ENCODE assay signal across 1 mouse cellular context in the genomic region with DNA sequence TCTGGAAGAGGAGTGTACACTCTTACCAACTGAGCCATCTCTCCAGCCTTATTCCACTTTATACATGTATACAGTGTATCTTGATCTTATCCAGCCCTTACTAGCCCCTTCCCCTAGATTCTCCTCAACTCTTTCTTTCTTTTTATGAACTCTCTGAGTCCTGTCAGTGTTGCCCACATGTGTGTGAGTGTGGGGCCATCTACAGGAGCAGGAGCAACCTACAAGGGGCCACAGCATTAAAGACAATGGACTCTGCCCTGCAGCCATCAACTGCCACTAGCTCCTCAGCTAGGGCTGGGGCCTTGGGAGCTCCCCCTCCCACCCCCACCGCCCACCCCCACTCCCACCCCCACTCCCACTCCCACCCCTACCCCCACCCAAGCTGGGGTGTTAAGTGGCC.
TF ChIP-seq lines count a peak whose summit lies in the region.

No protein-coding gene starts in this region.

TF ChIP-seq in MEL, 35 proteins besides CTCF, POLR2A, EP300 and RAD21:
- TF ChIP-seq MAZ (IDR thresholded peaks at IDR 0.05; ENCODE audit: low read depth, low read length) (no peak), MAFK (IDR thresholded peaks at IDR 0.05; ENCODE audit: borderline replicate concordance, low read depth, low read length) (no peak), MAX (IDR thresholded peaks at IDR 0.05; ENCODE audit: low read length) (no peak), TBP (IDR thresholded peaks at IDR 0.05; ENCODE audit: low read depth, low read length) (no peak), ZC3H11A (IDR thresholded peaks at IDR 0.05; ENCODE audit: low read depth, low read length) (no peak), E2F4 (IDR thresholded peaks at IDR 0.05; ENCODE audit: borderline replicate concordance, low read depth, low read length) (no peak), ZMIZ1 (IDR thresholded peaks at IDR 0.05; ENCODE audit: low read depth, low read length) (no peak), RCOR1 (IDR thresholded peaks at IDR 0.05; ENCODE audit: low read depth, low read length) (no peak), MXI1 (IDR thresholded peaks at IDR 0.05; ENCODE audit: low read depth, low read length) (no peak), NELFE (IDR thresholded peaks at IDR 0.05; ENCODE audit: low read depth, low read length) (no peak), POLR2AphosphoS5 (IDR thresholded peaks at IDR 0.05; ENCODE audit: borderline replicate concordance, low read depth, low read length) (no peak), GATA1 (IDR thresholded peaks at IDR 0.05; ENCODE audit: low read depth, low read length) (no peak), HCFC1 (IDR thresholded peaks at IDR 0.05; ENCODE audit: low read depth, low read length) (no peak), GABPA (IDR thresholded peaks at IDR 0.05; ENCODE audit: low read depth, low read length) (no peak), SIN3A (IDR thresholded peaks at IDR 0.05; ENCODE audit: low read length) (no peak), BHLHE40 (IDR thresholded peaks at IDR 0.05; ENCODE audit: borderline replicate concordance, low read depth, low read length) (no peak), ETS1 (IDR thresholded peaks at IDR 0.05; ENCODE audit: low read depth, low read length) (no peak), USF1 (IDR thresholded peaks at IDR 0.05; ENCODE audit: low read depth, low read length) (no peak), MYB (IDR thresholded peaks at IDR 0.05; ENCODE audit: low read depth, low read length) (no peak)
TF ChIP-seq in MEL: peak in this region for 0.
